Mouse (Mus musculus): Measurements from ENCODE around the gene Itga8. TPM values are rescaled to one million over a fixed set of nuclear protein-coding genes. Genes with fewer than 3 reads are reported as not detected.
A peak's percentile ranks its signal among the peaks of the same experiment; 100 is the strongest.

The Itga8 gene
- polyA plus RNA-seq (2012; rRNA removed) = 0.70 and 1.0 TPM in 2 replicates

DNA sequence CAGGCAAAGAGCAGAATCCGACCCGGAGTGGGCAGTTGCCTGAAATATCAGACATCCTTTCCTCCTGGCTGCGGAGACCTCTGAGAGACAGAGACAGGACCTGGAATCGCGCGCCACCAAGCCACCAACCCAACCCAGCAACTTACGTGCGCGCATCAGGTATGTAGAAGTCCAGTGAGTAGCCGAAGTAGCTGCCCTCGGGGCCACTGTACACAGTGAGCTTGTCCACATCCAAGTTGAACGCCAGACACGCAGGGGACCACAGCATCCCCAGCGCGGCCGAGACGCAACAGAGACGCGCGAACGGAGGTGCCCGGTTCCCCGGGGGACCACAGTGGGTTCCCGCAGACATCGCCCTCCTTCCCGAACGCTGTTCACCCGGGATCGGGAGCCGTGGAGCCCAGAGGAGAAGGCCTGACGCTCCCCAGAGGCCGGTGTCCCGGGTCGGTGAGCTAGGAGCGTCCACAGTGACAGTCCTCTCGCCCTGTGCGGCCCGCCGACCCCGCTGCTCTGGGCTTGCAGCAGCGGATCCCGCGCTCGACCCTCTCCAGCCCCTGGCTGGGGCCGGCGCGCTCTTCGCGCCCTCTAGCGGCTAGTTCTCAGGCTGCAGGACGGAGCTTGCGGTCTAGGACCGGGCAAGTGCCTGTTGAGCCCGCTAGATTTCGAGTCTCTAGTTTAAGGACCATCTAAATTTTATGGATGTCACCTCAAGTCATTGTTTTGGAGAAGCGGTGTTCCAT, at the start of gene Itga8:
TSS of gene Itga8 (minus strand) at position 492 of the 740 bp plus-strand sequence.
- no peaks in the 10 kb centered on the region for H3K36me3 ChIP-seq (ENCODE audit: control insufficient read depth, insufficient read depth, low read length)
- H3K4me3 ChIP-seq (ENCODE audit: control insufficient read depth, low read depth, low read length) = peak within 1 kb of the TSS; percentile 66
- H3K27me3 ChIP-seq (ENCODE audit: control insufficient read depth, insufficient read depth, low read length) = no peaks in the 10 kb centered on the region; the same call in 1 of the 2 replicates
- H3K4me1 ChIP-seq (ENCODE audit: control insufficient read depth, insufficient read depth, low read length) = peaks cover 5% of the 10 kb centered on the region
- TF ChIP-seq CTCF (IDR thresholded peaks at IDR 0.05; ENCODE audit: control insufficient read depth, insufficient read depth, insufficient replicate concordance, low read depth, low read length) (peak; percentile 89), POLR2A (IDR thresholded peaks at IDR 0.05; ENCODE audit: control insufficient read depth, low read depth, low read length) (no peak)
- H3K27ac ChIP-seq (ENCODE audit: control insufficient read depth, insufficient read depth, low read depth, low read length) = no peak within 1 kb of the TSS

DNA sequence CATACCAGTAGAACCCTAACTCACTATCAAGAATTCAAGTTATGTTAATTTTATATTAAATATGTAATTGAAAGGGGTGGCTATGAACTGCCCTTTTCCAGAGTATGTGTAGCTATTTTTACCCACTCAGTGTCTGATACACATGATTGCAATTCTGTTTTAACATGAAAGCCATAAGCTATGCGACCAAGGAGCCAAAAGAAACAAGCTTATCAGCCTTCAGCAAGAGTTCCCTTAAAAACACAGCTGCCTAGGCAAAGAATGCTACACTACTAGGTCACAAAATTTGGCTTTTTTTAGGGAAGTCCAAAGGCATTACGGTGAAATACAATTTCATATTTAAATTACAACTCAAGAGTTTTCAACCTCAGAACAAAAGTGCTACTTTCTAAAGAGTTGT, 47.2 kb upstream of the Itga8 start:
- Histone ChIP-seq H3K36me3 (ENCODE audit: control insufficient read depth, insufficient read depth, low read length) (no peaks in the 10 kb centered on the region), H3K27ac (ENCODE audit: control insufficient read depth, insufficient read depth, low read depth, low read length) (no peak overlapping the region), H3K4me3 (ENCODE audit: control insufficient read depth, low read depth, low read length) (no peak overlapping the region), H3K4me1 (ENCODE audit: control insufficient read depth, insufficient read depth, low read length) (no peaks in the 10 kb centered on the region), H3K27me3 (ENCODE audit: control insufficient read depth, insufficient read depth, low read length) (no peaks in the 10 kb centered on the region)
- no peak for TF ChIP-seq POLR2A (IDR thresholded peaks at IDR 0.05; ENCODE audit: control insufficient read depth, low read depth, low read length)
- no peak for TF ChIP-seq CTCF (IDR thresholded peaks at IDR 0.05; ENCODE audit: control insufficient read depth, insufficient read depth, insufficient replicate concordance, low read depth, low read length)

DNA sequence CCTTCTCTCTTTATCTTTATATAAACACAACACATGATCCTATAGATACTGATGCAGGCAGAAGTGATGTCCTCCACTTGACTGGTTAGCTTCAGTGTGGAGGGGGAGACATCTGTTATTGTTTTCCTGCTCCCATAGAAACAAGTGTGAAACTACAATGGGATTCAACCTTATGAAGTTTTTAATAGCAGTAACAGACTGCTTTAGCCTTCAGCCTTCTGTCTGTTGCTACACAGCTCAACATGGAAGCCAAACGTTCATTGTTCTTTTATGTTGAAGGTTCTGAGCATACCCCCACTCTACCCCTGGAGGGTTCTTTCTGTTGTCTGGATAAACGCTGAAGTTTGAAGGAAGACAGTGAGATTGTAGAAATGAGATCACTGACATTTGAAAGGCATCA, 30.2 kb upstream of the Itga8 start:
- Histone ChIP-seq H3K27me3 (ENCODE audit: control insufficient read depth, insufficient read depth, low read length) (no peaks in the 10 kb centered on the region), H3K4me3 (ENCODE audit: control insufficient read depth, low read depth, low read length) (no peak overlapping the region), H3K36me3 (ENCODE audit: control insufficient read depth, insufficient read depth, low read length) (no peaks in the 10 kb centered on the region), H3K27ac (ENCODE audit: control insufficient read depth, insufficient read depth, low read depth, low read length) (no peak overlapping the region), H3K4me1 (ENCODE audit: control insufficient read depth, insufficient read depth, low read length) (peaks cover 11% of the 10 kb centered on the region)
- TF ChIP-seq POLR2A (IDR thresholded peaks at IDR 0.05; ENCODE audit: control insufficient read depth, low read depth, low read length) = no peak
- TF ChIP-seq CTCF (IDR thresholded peaks at IDR 0.05; ENCODE audit: control insufficient read depth, insufficient read depth, insufficient replicate concordance, low read depth, low read length) = no peak

DNA sequence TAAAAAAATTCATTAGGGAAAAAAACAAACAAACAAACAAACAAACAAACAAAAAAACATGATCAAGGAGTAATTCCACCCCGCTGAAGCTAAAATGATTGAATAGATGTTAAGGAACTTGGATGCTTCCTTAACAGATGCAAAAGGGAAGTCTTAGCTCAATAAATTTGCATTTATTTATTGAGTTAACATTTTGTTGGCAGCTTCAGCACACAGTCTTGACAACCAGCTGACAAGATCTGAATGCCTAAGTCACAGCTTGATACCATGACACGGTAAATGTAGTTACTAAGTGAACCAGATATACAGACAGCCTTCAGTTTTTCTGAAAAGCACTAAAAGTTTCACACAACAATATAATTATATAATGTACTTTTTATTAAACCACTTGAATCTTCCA, 27.9 kb upstream of the Itga8 start:
- Histone ChIP-seq H3K27ac (ENCODE audit: control insufficient read depth, insufficient read depth, low read depth, low read length) (no peak overlapping the region), H3K27me3 (ENCODE audit: control insufficient read depth, insufficient read depth, low read length) (no peaks in the 10 kb centered on the region), H3K4me1 (ENCODE audit: control insufficient read depth, insufficient read depth, low read length) (peaks cover 11% of the 10 kb centered on the region), H3K36me3 (ENCODE audit: control insufficient read depth, insufficient read depth, low read length) (no peaks in the 10 kb centered on the region), H3K4me3 (ENCODE audit: control insufficient read depth, low read depth, low read length) (no peak overlapping the region)
- TF ChIP-seq CTCF (IDR thresholded peaks at IDR 0.05; ENCODE audit: control insufficient read depth, insufficient read depth, insufficient replicate concordance, low read depth, low read length) (no peak), POLR2A (IDR thresholded peaks at IDR 0.05; ENCODE audit: control insufficient read depth, low read depth, low read length) (no peak)

DNA sequence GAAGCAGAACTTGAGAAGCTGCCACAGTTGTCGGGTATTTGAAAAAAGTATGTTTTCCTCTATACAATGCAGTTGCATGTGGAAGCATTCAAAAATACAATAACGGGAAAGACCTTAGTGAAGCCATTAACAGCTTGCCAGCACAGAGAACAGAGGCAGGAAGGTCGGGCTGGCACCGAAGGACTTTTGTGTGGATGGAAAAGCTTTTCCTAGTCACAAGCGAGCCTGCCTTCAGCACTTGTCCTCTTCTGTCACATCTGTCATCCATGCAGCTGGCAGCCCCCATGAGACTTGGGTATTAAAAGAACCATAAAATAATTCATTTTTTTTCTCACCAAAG, 27.3 kb upstream of the Itga8 start:
- H3K36me3 ChIP-seq (ENCODE audit: control insufficient read depth, insufficient read depth, low read length) = no peaks in the 10 kb centered on the region
- no peak overlapping the region for H3K27ac ChIP-seq (ENCODE audit: control insufficient read depth, insufficient read depth, low read depth, low read length)
- H3K27me3 ChIP-seq (ENCODE audit: control insufficient read depth, insufficient read depth, low read length) = no peaks in the 10 kb centered on the region
- peaks cover 11% of the 10 kb centered on the region for H3K4me1 ChIP-seq (ENCODE audit: control insufficient read depth, insufficient read depth, low read length)
- TF ChIP-seq CTCF (IDR thresholded peaks at IDR 0.05; ENCODE audit: control insufficient read depth, insufficient read depth, insufficient replicate concordance, low read depth, low read length) (no peak), POLR2A (IDR thresholded peaks at IDR 0.05; ENCODE audit: control insufficient read depth, low read depth, low read length) (no peak)
- no peak overlapping the region for H3K4me3 ChIP-seq (ENCODE audit: control insufficient read depth, low read depth, low read length)

DNA sequence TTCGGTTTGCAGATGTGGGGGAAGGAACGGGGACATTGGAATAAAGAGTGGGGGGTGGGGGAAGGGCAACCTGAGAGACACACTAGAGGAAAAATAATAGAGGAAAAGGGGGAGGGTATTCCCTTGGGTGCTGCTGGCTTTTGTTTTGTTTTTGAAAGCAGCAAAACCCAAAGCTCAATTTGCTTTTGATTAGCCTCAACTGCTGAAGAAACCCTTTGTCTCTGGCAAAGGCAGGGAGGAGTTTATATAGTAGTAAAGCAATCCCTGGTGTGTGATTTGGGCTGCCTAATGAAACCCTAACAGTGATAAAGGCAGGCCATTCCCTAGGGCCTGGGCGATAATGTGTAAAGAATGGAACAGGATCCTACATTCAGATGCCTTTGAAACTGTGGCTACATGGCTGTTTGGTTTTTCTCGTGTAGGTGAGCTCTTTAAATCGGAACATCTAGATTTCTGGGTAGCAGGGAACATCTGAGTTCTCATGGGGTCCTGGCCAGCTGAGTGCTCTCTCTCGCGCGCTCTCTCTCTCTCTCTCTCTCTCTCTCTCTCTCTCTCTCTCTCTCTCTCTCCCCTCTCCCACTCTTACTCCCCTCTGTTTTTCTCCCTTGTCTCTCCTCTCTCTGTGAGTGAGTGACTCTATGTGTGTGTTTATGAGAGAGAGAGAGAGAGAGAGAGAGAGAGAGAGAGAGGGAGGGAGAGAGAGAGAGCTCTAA, 26.8 kb upstream of the Itga8 start:
- Histone ChIP-seq H3K4me1 (ENCODE audit: control insufficient read depth, insufficient read depth, low read length) (peaks cover 11% of the 10 kb centered on the region), H3K36me3 (ENCODE audit: control insufficient read depth, insufficient read depth, low read length) (no peaks in the 10 kb centered on the region), H3K27me3 (ENCODE audit: control insufficient read depth, insufficient read depth, low read length) (no peaks in the 10 kb centered on the region), H3K27ac (ENCODE audit: control insufficient read depth, insufficient read depth, low read depth, low read length) (no peak overlapping the region), H3K4me3 (ENCODE audit: control insufficient read depth, low read depth, low read length) (no peak overlapping the region)
- TF ChIP-seq CTCF (IDR thresholded peaks at IDR 0.05; ENCODE audit: control insufficient read depth, insufficient read depth, insufficient replicate concordance, low read depth, low read length) (no peak), POLR2A (IDR thresholded peaks at IDR 0.05; ENCODE audit: control insufficient read depth, low read depth, low read length) (no peak)

DNA sequence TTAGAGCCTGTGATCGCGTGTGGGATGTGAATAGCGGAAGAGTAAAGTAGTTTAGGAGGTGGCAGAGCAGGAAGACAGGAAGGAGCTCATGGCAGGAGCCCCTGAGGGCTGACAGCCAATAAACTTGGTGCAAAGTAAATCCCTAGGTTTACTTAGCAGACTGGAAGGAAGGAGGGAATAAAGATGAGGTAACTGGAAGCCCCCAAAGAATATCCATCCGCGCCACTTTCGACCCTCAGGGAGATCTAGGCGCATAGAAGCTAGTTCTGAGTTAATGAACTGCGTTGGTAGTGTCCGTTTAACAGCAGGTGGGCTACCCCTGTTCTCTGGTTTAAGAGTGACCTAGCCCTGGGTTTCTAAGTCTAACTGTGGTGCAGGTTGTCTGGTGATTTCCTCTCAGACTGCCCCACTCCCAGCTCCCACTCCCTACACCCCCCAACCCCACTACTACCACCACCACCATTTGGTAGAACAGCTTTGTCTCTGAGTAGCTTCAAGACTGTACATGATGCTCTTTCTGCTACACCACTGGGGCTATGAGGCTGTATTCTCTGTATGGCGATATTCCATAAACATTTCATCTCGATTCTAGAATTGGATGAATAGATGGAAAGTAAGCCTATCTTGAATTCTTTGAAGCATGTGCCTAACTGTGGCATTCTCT, 26.1 kb upstream of the Itga8 start:
- Histone ChIP-seq H3K27me3 (ENCODE audit: control insufficient read depth, insufficient read depth, low read length) (no peaks in the 10 kb centered on the region), H3K36me3 (ENCODE audit: control insufficient read depth, insufficient read depth, low read length) (no peaks in the 10 kb centered on the region), H3K27ac (ENCODE audit: control insufficient read depth, insufficient read depth, low read depth, low read length) (no peak overlapping the region), H3K4me1 (ENCODE audit: control insufficient read depth, insufficient read depth, low read length) (peaks cover 11% of the 10 kb centered on the region), H3K4me3 (ENCODE audit: control insufficient read depth, low read depth, low read length) (no peak overlapping the region)
- TF ChIP-seq CTCF (IDR thresholded peaks at IDR 0.05; ENCODE audit: control insufficient read depth, insufficient read depth, insufficient replicate concordance, low read depth, low read length) = no peak
- no peak for TF ChIP-seq POLR2A (IDR thresholded peaks at IDR 0.05; ENCODE audit: control insufficient read depth, low read depth, low read length)
